Mouse (Mus musculus) duodenum, adult 2 months (tissue): Measurements from ENCODE around the gene Ccne1. TPM values are rescaled to one million over a fixed set of nuclear protein-coding genes. Genes with fewer than 3 reads are reported as not detected.

Source experiments
- polyA plus RNA-seq: library from polyadenylated mRNA; depleted of rRNA; stranded (reverse); fragments of >200 nt; gene quantifications from 2 replicates; pipeline ENCODE4 v1.2.3, GENCODE M21; 2012; ENCODE audit warnings: low replicate concordance; rRNA removed

Ccne1 gene
- 4.7 and 11.8 TPM in 2 replicates for polyA plus RNA-seq

GRCm38 (mm10) chr7:38107371-38108259, at the start of gene Ccne1:
Gene Ccne1, minus strand, starts transcription at chr7:38107534.

Other genes with a start within 250 kb of the Ccne1 start
- gene Uri1, start 84.0 kb downstream of the Ccne1 start, polyA plus RNA-seq: 3.2 and 3.3 TPM in 2 replicates
- gene 1600014C10Rik, start 75.7 kb upstream of the Ccne1 start, polyA plus RNA-seq: 15.4 and 26.0 TPM in 2 replicates
- gene Plekhf1, start 120.5 kb upstream of the Ccne1 start, polyA plus RNA-seq: 8.7 and 14.8 TPM in 2 replicates
- gene Pop4, start 163.9 kb upstream of the Ccne1 start, polyA plus RNA-seq: 3.5 and 3.9 TPM in 2 replicates